Mouse (Mus musculus): Measurements from ENCODE around the gene Psmg3. TPM values are rescaled to one million over a fixed set of nuclear protein-coding genes. Genes with fewer than 3 reads are reported as not detected.
A peak's percentile ranks its signal among the peaks of the same experiment; 100 is the strongest.

Psmg3 gene
- total RNA-seq, 2 experiments from 2014 or later, result 4.3 to 6.0 TPM

GRCm38 (mm10) chr5:139796900-139797299, 29.8 kb downstream of the Psmg3 start:
- no peak for ATAC-seq (replicated peaks; ENCODE audit: low FRiP score, poor library complexity, severe bottlenecking)

- ATAC-seq (replicated peaks; ENCODE audit: low FRiP score, poor library complexity, severe bottlenecking), result no peak
Observed at GRCm38 (mm10) chr5:139796001-139796620, 30.6 kb downstream of the Psmg3 start.

GRCm38 (mm10) chr5:139794938-139795337, 31.7 kb downstream of the Psmg3 start:
- peak; percentile 64 for ATAC-seq (replicated peaks; ENCODE audit: low FRiP score, poor library complexity, severe bottlenecking)

- ATAC-seq (replicated peaks; ENCODE audit: low FRiP score, poor library complexity, severe bottlenecking), result no peak
Observed at GRCm38 (mm10) chr5:139794137-139794536, 32.5 kb downstream of the Psmg3 start.

GRCm38 (mm10) chr5:139793338-139794089, 33.2 kb downstream of the Psmg3 start:
- peak; percentile 22 for ATAC-seq (replicated peaks; ENCODE audit: low FRiP score, poor library complexity, severe bottlenecking)

GRCm38 (mm10) chr5:139792966-139793337, 33.7 kb downstream of the Psmg3 start:
- ATAC-seq (replicated peaks; ENCODE audit: low FRiP score, poor library complexity, severe bottlenecking), result no peak

- ATAC-seq (replicated peaks; ENCODE audit: low FRiP score, poor library complexity, severe bottlenecking), result 0 out of 2 replicates have a peak, but pooled peaks have one; percentile 4
Observed at GRCm38 (mm10) chr5:139792159-139792775, 34.4 kb downstream of the Psmg3 start.

- peak; percentile 70 for ATAC-seq (replicated peaks; ENCODE audit: low FRiP score, poor library complexity, severe bottlenecking)
Observed at GRCm38 (mm10) chr5:139791227-139792158, 35.2 kb downstream of the Psmg3 start, which contains the start of gene Mafk. Mafk (plus strand) TSS chr5:139791513.

- no peak for ATAC-seq (replicated peaks; ENCODE audit: low FRiP score, poor library complexity, severe bottlenecking)
Observed at GRCm38 (mm10) chr5:139789466-139789865, 37.2 kb downstream of the Psmg3 start.

- ATAC-seq (replicated peaks; ENCODE audit: low FRiP score, poor library complexity, severe bottlenecking), result no peak
Observed at GRCm38 (mm10) chr5:139781406-139781805, 45.3 kb downstream of the Psmg3 start.

- no peak for ATAC-seq (replicated peaks; ENCODE audit: low FRiP score, poor library complexity, severe bottlenecking)
Observed at GRCm38 (mm10) chr5:139776966-139777365, 49.7 kb downstream of the Psmg3 start.

GRCm38 (mm10) chr5:139775216-139775926, 51.3 kb downstream of the Psmg3 start, which contains the start of gene Ints1:
Ints1 (minus strand) TSS chr5:139775674.
- ATAC-seq (replicated peaks; ENCODE audit: low FRiP score, poor library complexity, severe bottlenecking), result peak; percentile 92

Other genes starting within 250 kb of the Psmg3 start
- 9.0 and 11.1 TPM in 2 replicates for gene Micall2, start 90.5 kb downstream of the Psmg3 start, total RNA-seq (2015; ENCODE audit: low replicate concordance)
- 12.2 and 21.9 TPM in 2 replicates for gene Micall2, start 90.5 kb downstream of the Psmg3 start, total RNA-seq (2017; ENCODE audit: low replicate concordance)
- 21.3 and 30.7 TPM in 2 replicates for gene Ints1, start 51.2 kb downstream of the Psmg3 start, total RNA-seq (2015; ENCODE audit: low replicate concordance)
- gene Ints1, start 51.2 kb downstream of the Psmg3 start, total RNA-seq (2017; ENCODE audit: low replicate concordance), result 10.9 and 28.0 TPM in 2 replicates
- 72.4 and 83.0 TPM in 2 replicates for gene Mafk, start 35.4 kb downstream of the Psmg3 start, total RNA-seq (2015; ENCODE audit: low replicate concordance)
- 147 and 218 TPM in 2 replicates for gene Mafk, start 35.4 kb downstream of the Psmg3 start, total RNA-seq (2017; ENCODE audit: low replicate concordance)
- not detected in 2 replicates for gene Tmem184a, start 7.0 kb downstream of the Psmg3 start, total RNA-seq (2015; ENCODE audit: low replicate concordance)
- gene Tmem184a, start 7.0 kb downstream of the Psmg3 start, total RNA-seq (2017; ENCODE audit: low replicate concordance), result 0.14 TPM in 1 of 2 replicates, not detected in the other
- not detected in 2 replicates for gene Gm26938, start 478 bp downstream of the Psmg3 start, total RNA-seq (2015; ENCODE audit: low replicate concordance)
- not detected in 2 replicates for gene Gm26938, start 478 bp downstream of the Psmg3 start, total RNA-seq (2017; ENCODE audit: low replicate concordance)
- not detected in 2 replicates for gene Elfn1, start 81.1 kb upstream of the Psmg3 start, total RNA-seq (2015; ENCODE audit: low replicate concordance)
- gene Elfn1, start 81.1 kb upstream of the Psmg3 start, total RNA-seq (2017; ENCODE audit: low replicate concordance), result not detected in 2 replicates